In genomic region chr19:8989066-8989566, GRCm38 (mm10) we compare ENCODE assay signal across 8 mouse cellular contexts. TPM values are rescaled to one million over a fixed set of nuclear protein-coding genes. Genes with fewer than 3 reads are reported as not detected.
DNase-seq lines count a peak whose midpoint lies in the region; ATAC-seq and TF ChIP-seq lines count a peak whose summit lies in the region.

Gene Ahnak, plus strand, starts transcription at chr19:8989284.

- H3K4me3 ChIP-seq in CH12.LX (replicated peaks in 1 of 3; ENCODE audit: low read depth in 2 of 3, low read length in 2 of 3, poor library complexity in 1 of 3) = peak within 1 kb of the TSS; percentile 52 to 95 (median 73)
- H3K4me3 ChIP-seq in forebrain, embryonic 13.5 days = peak within 1 kb of the TSS; percentile 51

- H3K27ac ChIP-seq in CH12.LX (ENCODE audit: insufficient read depth, low read depth) = peak within 1 kb of the TSS; percentile 50
- no peak within 1 kb of the TSS for H3K27ac ChIP-seq in forebrain, embryonic 13.5 days

- peak; percentile 19 for ATAC-seq in forebrain, embryonic 13.5 days
- peak in 1 of 2 experiments; percentile 21; a peak in 1 of 4 replicates for ATAC-seq in hematopoietic stem cell, adult 5-6 weeks (replicated peaks in 1 of 2; ENCODE audit: insufficient read depth in 1 of 2, low FRiP score in 2 of 2, low TSS enrichment in 1 of 2, low read depth in 1 of 2, poor library complexity in 2 of 2, severe bottlenecking in 2 of 2)

- dilution Hi-C loops in CH12.LX (cut with MboI; ENCODE audit: extremely low pct_ligation_motif_present, extremely low pct_unique_long_range_greater_than_20kb, low sequenced_read_pairs) = no loop called here

- peaks cover 14% of the 10 kb centered on the region for H3K27me3 ChIP-seq in CH12.LX (replicated peaks)
- peaks cover 42% of the 10 kb centered on the region for H3K27me3 ChIP-seq in forebrain, embryonic 13.5 days

- TF ChIP-seq CTCF in CH12.LX (conservative IDR thresholded peaks at IDR 0.05 in 1 of 2, IDR thresholded peaks at IDR 0.05 in 1 of 2; ENCODE audit: low read depth in 2 of 2, low read length in 2 of 2) = no peak

- no peak for TF ChIP-seq EP300 in CH12.LX (IDR thresholded peaks at IDR 0.05; ENCODE audit: low read length)

- H3K4me2 ChIP-seq in CH12.LX (ENCODE audit: insufficient read depth, low read depth, poor library complexity, severe bottlenecking) = peak within 1 kb of the TSS; percentile 45
- H3K4me2 ChIP-seq in forebrain, embryonic 13.5 days = peak within 1 kb of the TSS; percentile 95

- WGBS in forebrain, embryonic 13.5 days = 1% methylated on average over 41 of the region's 42 CpGs

- no peaks in the 10 kb centered on the region for H3K9me3 ChIP-seq in CH12.LX (replicated peaks; ENCODE audit: low read length)
- no peaks in the 10 kb centered on the region for H3K9me3 ChIP-seq in forebrain, embryonic 13.5 days (replicated peaks)

- TF ChIP-seq POLR2A in CH12.LX (IDR thresholded peaks at IDR 0.05; ENCODE audit: low read depth, low read length) = peak; percentile 58

- H3K79me2 ChIP-seq in CH12.LX (replicated peaks; ENCODE audit: control insufficient read depth, extremely low read depth, insufficient read depth, poor library complexity, severe bottlenecking) = peaks cover 19% of the 10 kb centered on the region

- no peaks in the 10 kb centered on the region for H3K36me3 ChIP-seq in CH12.LX (replicated peaks in 1 of 2; ENCODE audit: control insufficient read depth in 1 of 2, insufficient read depth in 1 of 2, low read length in 1 of 2)
- no peaks in the 10 kb centered on the region for H3K36me3 ChIP-seq in forebrain, embryonic 13.5 days (ENCODE audit: poor library complexity, severe bottlenecking)

- peak within 1 kb of the TSS; percentile 83 for H3K9ac ChIP-seq in CH12.LX (ENCODE audit: insufficient read depth, low read depth)
- peak within 1 kb of the TSS; percentile 64 for H3K9ac ChIP-seq in forebrain, embryonic 13.5 days

- TF ChIP-seq RAD21 in CH12.LX (IDR thresholded peaks at IDR 0.05; ENCODE audit: low read depth, low read length) = no peak

- in situ Hi-C loops in CH12.LX (cut with MboI; ENCODE audit: low pct_ligation_motif_present, low pct_unique_long_range_greater_than_20kb, low sequenced_read_pairs) = no loop called here

- H3K4me1 ChIP-seq in CH12.LX (ENCODE audit: control insufficient read depth in 1 of 2, insufficient read depth in 2 of 2) = peaks cover 35 to 75% of the 10 kb centered on the region in 2 experiments
- peaks cover 59% of the 10 kb centered on the region for H3K4me1 ChIP-seq in forebrain, embryonic 13.5 days

- DNase-seq in CH12.LX (ENCODE audit: extremely low read depth) = no peak
- peak; percentile 88 to 89 for DNase-seq in adrenal gland, adult 18-20 months (ENCODE audit: low spot score in 2 of 2)
- no peak for DNase-seq in layer of hippocampus, postnatal 14 days (ENCODE audit: low spot score in 2 of 2)
- peak; percentile 88 for DNase-seq in lung, postnatal 36 days
- DNase-seq in spleen, postnatal 10 days (ENCODE audit: low spot score in 2 of 2) = peak; percentile 44 to 60
- DNase-seq in right cerebral cortex, adult 2 months (ENCODE audit: low spot score in 2 of 2) = no peak

TF ChIP-seq in CH12.LX, 34 proteins besides CTCF, POLR2A, EP300 and RAD21:
- no peak for TF ChIP-seq ZC3H11A (IDR thresholded peaks at IDR 0.05; ENCODE audit: low read depth, low read length)
- TF ChIP-seq E2F4 (IDR thresholded peaks at IDR 0.05; ENCODE audit: insufficient replicate concordance, low read depth, low read length) = no peak
- TF ChIP-seq BHLHE40 (IDR thresholded peaks at IDR 0.05; ENCODE audit: low read depth, low read length) = 0 out of 2 replicates have a peak, but pooled peaks have one; percentile 6
- TF ChIP-seq POLR2AphosphoS2 (IDR thresholded peaks at IDR 0.05; ENCODE audit: low read depth, low read length) = no peak
- no peak for TF ChIP-seq NELFE (IDR thresholded peaks at IDR 0.05; ENCODE audit: low read depth, low read length)
- TF ChIP-seq ZNF384 (IDR thresholded peaks at IDR 0.05; ENCODE audit: low read depth, low read length) = no peak
- TF ChIP-seq NRF1 (IDR thresholded peaks at IDR 0.05; ENCODE audit: low read depth, low read length) = no peak
- no peak for TF ChIP-seq SIN3A (IDR thresholded peaks at IDR 0.05; ENCODE audit: low read length)
- TF ChIP-seq UBTF (IDR thresholded peaks at IDR 0.05; ENCODE audit: low read depth, low read length) = peak; percentile 80

RNA-seq across cellular contexts. Expression of gene Ahnak, which starts in this region (rescaled TPM):
- 15.3 and 21.7 TPM in 2 replicates for total RNA-seq in CH12.LX (2012; rRNA removed)
- 1.5 and 1.7 TPM in 2 replicates for total RNA-seq in CH12.LX (2014; rRNA removed)
- polyA plus RNA-seq in CH12.LX (2012; ENCODE audit: insufficient read length, low read depth) = 1.8 and 2.0 TPM in 2 replicates
- 100 to 1,000 TPM in 1 of 2 experiments, 10 to 100 TPM in 1; 88.9 to 162 TPM for total RNA-seq in adrenal gland, adult 18-20 months (2021)
- polyA plus RNA-seq in forebrain, embryonic 13.5 days (2015; fragmentation: Nextera tagmentation; extraction: Ambion mirVana) = 2.8 and 3.0 TPM in 2 replicates
- 28.0 and 41.8 TPM in 2 replicates for total RNA-seq in hematopoietic stem cell, adult 5-6 weeks (2017)
- 10 to 100 TPM; 20.7 to 22.5 TPM for total RNA-seq in layer of hippocampus, postnatal 14 days (2021)

Comparison
In these comparisons a context has a peak if more than half of its experiments do, and no peak if none do; other contexts are left out.
1. DNase-seq: peak in adrenal gland, adult 18-20 months (2 of 2), lung, postnatal 36 days (single experiment) and spleen, postnatal 10 days (2 of 2); none in CH12.LX (single experiment), layer of hippocampus, postnatal 14 days (0 of 2) and right cerebral cortex, adult 2 months (0 of 2).